Mouse (Mus musculus): ENCODE measurements around the gene Cd164l2.

- TF ChIP-seq CTCF (IDR thresholded peaks at IDR 0.05; ENCODE audit: insufficient read depth, low read depth, low read length) = no peak
- no peak for TF ChIP-seq POLR2A (IDR thresholded peaks at IDR 0.05; ENCODE audit: insufficient read depth, low read depth, low read length)
Observed at GRCm38 (mm10) chr4:133178305-133178704, 33.6 kb upstream of the Cd164l2 start.
